Mouse (Mus musculus): ENCODE results near the gene Brd3. TPM values are rescaled to one million over a fixed set of nuclear protein-coding genes. Genes with fewer than 3 reads are reported as not detected.

Brd3 gene
- total RNA-seq, 2 experiments from 2014 or later = 67.1 to 77.0 TPM

DNA sequence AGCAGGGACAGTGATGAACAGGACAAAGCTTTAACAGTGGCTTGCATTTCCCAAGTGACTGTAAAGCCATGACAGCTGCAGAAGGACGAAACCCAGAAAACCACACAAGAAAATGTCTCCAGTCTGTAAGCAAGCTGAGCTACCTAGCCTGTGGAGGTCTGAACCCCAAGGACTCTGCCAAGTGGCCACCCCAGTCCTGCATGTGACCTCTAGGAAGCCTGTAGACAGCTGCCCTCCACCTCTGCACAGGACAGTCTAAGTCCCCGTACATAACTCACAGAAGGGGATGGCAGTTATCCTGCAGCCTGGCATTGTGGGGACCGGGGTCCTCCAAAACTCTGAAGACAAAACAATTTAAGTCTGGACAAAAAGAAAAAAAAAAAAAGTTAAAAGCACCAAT, 61.6 kb downstream of the Brd3 start:
- intact Hi-C loops (cut with DNase I) = no loop called here

DNA sequence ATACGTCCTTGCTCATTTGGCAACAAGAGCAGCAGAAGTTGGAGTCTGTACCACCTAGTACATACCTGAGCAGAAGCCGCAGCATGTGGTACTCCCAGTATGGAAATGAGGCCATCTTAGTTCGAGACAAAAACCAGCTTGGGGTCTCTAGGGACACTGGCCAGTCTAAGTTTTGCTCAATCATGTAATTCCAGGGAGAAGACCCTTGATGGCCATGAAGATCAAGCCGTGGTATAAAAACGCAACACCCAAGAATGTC, 64.1 kb downstream of the Brd3 start:
- DNase-seq (ENCODE audit: extremely low spot score in 1 of 2, low spot score in 2 of 2) = no peak
- intact Hi-C loops (cut with DNase I) = no loop called here

More for the DNA sequence above, 61.6 kb downstream of the Brd3 start:
- DNase-seq (ENCODE audit: extremely low spot score in 1 of 2, low spot score in 2 of 2) = no peak

DNA sequence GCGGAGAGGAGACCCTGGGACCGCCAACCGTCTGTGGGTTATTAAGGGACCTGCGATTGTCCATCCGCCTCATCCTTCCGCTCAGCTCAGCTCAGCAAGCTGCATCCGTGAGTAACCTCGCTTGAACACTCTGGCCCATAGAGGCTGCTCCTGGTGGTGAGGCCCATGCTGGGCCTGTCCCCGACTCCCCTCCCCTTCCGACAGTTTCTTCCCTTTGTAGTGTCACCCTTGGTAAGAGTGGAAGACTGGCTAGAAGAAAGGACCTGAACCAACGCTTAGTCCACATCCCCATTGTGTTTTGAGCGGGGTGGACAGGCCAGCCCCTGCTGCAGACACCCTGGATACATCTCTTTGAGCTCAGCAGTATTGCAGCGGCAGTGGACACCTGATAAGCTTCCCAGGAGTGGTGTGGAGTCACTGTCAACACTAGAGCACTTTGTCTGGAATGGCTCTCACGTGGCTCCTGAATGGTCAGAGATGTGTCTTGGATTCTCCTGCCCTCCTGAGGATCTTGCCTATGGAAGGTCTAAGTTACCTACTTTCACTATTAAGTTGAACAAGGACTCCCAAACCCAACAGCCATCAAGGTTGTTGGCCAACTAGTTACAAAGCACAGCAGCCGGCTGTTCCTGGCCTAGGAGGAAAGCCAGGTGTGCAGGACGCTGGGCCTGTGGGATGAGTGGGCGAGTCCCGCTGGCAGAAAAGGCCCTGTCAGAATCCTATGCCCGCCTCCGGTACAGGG, 64.6 kb downstream of the Brd3 start:
- intact Hi-C loops (cut with DNase I) = no loop called here
- DNase-seq (ENCODE audit: extremely low spot score in 1 of 2, low spot score in 2 of 2) = no peak

DNA sequence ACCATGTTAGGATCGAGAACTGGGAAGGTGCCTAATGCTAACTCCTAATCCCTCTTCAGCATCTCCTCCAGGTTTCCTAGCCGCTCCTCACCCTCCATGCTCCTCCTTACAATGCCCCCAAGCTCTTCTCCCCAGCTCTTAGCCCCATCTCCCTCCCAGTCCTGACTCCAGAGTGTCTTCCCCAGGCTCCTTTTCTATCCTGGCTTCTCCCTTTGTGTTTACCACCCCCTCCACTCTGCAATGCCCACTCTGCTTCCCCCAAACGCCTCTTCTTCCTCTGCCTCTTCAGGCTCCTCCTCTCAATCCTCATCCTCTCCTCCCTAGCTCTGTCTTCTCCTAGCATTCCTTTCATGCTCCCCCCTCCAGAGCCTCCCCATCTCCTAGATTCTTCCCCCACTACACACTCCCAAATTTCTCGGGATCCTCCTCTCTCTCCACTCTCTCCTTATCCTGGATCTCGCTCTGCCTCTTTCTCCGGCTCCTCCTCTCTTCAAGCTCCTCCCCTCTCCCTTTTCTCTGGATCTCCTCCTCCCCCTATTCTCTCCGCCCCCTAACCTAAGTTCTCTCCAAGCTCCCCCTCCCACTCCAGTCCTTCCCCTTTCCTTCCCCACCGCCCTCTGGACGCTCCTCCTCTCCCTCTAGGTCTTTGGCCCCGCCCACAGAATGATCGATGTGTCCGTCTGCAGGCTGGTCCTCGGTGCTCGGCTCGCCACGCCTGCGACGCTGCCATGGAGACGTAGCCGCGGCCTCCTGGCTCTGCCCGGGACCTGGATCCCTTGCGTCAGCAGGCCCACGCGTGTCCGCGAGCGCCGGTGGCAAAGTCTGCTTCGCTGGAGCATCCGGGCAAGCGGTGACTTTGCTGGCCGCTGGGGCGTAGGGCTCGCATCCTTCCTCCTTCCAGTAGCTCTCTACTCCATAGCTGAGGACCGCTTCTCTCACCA, 65.4 kb downstream of the Brd3 start, which contains the start of gene Brd3os:
Brd3os (plus strand) TSS at position 558 of the 941 bp plus-strand sequence.
- DNase-seq (ENCODE audit: extremely low spot score in 1 of 2, low spot score in 2 of 2) = peak; percentile 95 to 98
- intact Hi-C loops (cut with DNase I) = no loop called here

DNA sequence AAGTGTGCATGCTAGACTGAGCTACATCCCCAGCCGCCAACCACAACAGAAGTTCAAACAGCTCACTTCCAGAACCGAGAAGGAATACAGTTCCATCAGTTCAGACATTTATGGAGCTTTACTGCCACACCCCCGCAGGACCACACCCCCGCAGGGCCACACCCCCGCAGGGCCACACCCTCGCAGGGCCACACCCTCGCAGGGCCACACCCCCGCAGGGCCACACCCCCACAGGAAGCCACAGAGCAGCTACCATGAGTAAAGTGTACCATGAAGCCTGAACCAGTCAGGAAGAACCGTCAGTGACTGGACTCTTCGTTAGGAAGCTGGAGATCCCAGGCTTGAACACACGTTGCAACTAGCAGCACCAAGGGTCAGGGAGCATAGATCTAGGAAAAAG, 69.2 kb downstream of the Brd3 start:
- intact Hi-C loops (cut with DNase I) = no loop called here
- no peak for DNase-seq (ENCODE audit: extremely low spot score in 1 of 2, low spot score in 2 of 2)

DNA sequence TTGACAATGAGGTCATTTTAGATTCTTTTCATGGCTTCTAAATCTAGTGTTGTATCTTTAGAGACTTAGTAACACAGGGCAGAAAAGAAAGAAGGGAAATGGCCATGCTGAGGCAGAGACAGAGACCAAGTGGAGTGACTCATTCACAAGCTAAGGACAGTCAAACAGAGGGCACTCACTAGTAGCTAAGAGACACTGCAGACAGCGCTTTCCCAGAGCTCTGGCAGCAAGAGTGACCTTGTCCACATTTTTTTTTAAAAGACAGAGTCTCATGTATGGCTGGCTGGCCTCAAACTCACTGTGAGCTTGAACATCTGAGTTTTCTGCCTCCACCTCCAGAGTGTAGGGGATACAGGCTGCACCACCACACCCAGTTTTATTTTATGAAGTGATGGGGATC, 69.6 kb downstream of the Brd3 start:
- intact Hi-C loops (cut with DNase I) = no loop called here
- DNase-seq (ENCODE audit: extremely low spot score in 1 of 2, low spot score in 2 of 2) = no peak

DNA sequence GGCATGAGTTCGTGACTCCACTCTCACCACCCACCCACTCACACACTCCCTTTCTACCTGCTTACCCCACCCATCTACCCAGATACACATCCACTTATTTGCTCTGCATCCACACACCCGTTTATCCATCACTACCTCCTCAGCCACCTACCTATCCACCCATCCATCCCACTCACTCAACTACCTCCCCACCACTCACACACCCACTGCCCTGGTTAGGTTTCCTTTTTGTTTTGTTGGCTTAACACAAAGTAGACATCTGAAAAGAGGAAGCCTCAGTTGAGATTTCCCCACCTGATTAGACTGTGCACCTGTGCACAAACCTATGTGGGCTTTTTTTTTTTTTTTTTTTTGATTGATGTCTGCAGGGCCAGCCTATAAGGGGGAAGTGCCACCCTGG, 74.9 kb downstream of the Brd3 start:
- no peak for DNase-seq (ENCODE audit: extremely low spot score in 1 of 2, low spot score in 2 of 2)

DNA sequence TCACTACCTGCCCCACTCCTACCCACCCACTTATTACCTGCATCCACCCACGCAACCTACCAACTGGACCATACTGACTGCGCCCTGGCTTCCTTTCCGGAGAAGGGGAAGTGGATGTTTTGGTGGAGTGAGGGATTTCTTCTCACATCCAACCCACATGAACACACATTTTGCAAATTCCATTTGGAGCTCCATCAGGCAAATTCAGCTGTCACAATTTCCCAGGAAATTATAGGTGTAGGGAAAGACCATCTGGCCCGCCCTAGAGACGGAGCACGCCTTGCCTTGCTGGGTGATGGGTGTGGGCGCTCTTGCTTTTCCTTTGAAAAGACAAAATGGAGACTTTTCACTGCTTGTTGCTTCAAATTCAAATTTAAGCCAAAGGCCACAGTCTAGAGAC, 76.8 kb downstream of the Brd3 start:
- peak; percentile 58 to 70 for DNase-seq (ENCODE audit: extremely low spot score in 1 of 2, low spot score in 2 of 2)
- intact Hi-C loops (cut with DNase I) = no loop called here

More for the DNA sequence above, 74.9 kb downstream of the Brd3 start:
- intact Hi-C loops (cut with DNase I) = no loop called here

DNA sequence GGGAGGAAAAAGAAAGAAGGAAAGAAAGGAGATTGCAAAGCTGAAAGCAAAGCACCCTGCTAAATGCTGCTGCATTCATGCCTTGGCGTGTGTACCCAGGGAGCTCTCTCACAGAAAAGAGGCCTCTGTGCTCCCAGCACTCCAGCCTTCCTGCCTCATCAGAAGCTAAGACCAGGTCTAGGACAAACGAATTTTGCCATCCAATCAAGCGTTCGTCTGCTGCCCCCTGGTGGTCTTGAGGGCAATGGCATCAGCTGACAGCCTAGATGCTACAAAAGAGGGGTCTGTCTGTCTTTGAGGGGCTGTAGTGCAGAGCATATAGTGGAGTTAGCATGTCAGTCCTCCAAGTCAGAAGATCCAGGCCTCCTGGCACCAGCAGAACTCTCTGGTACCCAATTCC, 79.4 kb downstream of the Brd3 start:
- peak; percentile 84 to 87 for DNase-seq (ENCODE audit: extremely low spot score in 1 of 2, low spot score in 2 of 2)
- intact Hi-C loops (cut with DNase I) = no loop called here

DNA sequence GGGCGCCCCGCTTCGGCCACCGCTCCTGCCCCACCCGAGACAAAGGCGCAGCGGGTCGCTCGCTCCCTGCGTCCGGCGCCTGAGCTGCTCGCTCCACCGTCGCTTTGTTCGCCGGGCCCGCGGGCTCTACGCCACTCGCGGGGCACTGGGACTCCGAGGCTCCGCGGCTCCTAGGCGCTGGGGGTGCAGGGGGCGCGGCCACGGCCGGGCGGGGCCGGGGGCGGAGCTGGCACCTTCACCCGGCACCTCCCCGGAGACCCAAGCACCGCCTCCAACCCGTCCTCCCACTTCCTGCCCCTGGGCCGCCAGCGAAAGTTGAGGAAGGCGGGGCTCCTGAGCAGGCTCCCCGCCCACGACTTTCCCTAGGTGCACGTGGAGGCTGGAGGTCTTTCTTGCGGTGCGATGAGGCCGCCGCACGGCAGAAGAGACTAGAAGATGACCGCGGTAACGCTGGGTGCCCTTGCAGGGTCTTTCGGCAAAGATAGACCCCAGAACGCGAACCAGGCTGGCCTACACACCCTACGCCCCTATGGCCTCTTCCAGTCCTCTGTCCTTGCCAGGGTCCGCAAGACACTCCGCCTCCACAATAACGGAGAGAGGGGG, 80.5 kb downstream of the Brd3 start, which contains the start of gene Vav2:
Vav2 (minus strand) TSS at position 179 of the 603 bp plus-strand sequence.
- intact Hi-C loops (cut with DNase I) = loop anchor here (1.0 kb wide), 1 partner anchor 138 kb away; no protein-coding TSS in a partner anchor
- peak; percentile 72 to 94 for DNase-seq (ENCODE audit: extremely low spot score in 1 of 2, low spot score in 2 of 2)

DNA sequence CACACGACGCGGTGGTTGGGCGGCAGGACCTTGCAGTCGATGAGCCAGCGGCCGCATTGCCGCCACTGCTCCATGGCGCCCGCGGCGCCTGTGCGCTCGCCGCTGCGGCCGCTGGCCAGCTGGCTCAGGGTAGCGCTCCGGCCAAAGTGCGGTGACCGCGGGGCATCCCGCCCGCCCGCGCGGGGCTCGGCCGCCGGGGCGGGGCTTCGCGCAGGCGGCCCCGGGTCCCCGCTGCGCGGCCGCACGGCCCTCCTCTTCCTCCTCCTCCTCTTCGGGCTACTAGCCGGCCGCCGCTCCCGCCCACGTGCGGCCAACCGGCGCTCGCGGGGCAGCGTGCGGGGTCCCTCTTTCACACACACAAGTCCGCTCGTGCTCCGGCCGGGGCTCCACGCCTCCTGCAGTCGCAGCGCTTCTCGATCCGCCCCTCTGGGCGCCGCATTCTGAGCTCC, 81.0 kb downstream of the Brd3 start:
- DNase-seq (ENCODE audit: extremely low spot score in 1 of 2, low spot score in 2 of 2) = no peak
- intact Hi-C loops (cut with DNase I) = no loop called here

DNA sequence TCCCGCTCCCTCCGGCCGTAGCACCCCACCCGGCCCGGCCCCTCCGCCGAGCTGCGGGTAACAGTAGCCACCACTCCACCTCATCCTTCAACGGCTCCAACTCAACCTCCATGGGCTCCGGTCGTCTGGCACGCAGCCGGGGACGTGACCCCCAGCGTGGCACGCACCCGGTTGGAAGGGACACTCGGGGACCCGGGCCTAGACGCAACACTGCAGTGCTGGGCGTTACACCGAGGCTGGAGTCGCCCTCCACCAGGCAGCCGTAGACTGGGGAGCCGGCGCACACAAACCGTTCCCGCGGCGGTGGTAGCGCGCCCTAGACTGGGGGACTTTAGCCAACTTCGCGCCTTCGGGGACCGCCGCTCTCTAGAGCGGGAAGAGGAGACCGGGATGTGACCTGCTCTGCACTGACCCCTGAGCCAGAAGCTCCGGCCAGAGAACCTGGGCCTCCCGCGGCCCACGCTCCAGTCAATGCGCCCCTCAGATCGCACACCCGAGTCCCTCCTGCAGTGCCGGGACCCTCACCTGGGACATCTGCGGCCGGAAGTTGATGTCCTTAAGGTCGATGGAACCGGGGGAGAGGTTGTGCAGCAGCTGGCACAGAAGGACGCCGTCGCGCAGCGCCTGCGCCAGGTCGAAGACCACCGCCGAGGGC, 81.6 kb downstream of the Brd3 start:
- DNase-seq (ENCODE audit: extremely low spot score in 1 of 2, low spot score in 2 of 2) = peak in 1 of 2 experiments; percentile 65
- intact Hi-C loops (cut with DNase I) = no loop called here

DNA sequence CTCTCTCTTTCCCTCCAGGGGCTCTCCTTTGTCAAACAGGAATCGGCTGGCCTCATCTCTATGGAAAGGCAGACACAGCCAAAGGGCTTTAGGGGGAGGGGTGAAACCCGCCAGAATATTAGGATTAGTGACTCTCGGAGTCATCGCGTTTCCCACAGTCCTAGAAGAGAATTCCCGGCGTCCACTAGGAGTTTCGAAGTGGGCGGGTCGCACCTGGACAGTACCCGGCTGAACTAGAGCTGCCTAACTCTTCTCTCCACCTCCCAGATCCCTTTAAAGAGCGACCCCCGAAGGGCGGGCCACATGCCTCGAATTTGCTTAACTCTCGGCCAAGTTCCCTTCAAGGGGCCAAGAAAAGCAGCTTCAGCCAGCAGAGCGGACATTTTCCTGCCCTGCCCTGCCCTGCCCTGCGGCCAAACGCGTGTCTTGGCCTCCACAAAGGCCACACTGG, 82.3 kb downstream of the Brd3 start:
- DNase-seq (ENCODE audit: extremely low spot score in 1 of 2, low spot score in 2 of 2) = peak in 1 of 2 experiments; percentile 40
- intact Hi-C loops (cut with DNase I) = no loop called here

DNA sequence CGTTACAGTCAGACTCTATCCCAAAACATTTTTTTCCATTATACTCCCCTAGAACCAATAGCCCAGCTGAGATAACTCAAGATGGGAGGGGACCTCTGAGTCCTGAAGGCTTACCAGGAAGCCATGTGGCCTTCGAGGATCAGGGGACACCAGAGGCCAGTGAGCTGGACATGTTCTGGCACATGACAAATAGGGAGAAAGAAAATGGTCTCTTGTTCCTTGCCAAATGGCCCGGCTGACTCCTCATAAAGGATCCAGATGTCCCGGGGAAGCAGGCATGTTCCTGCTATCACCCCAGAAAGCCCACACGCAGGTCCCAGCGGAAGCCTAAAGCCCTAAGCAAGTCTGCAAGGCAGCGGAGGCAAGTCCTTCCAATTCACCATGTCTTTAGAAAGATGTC, 83.9 kb downstream of the Brd3 start:
- no peak for DNase-seq (ENCODE audit: extremely low spot score in 1 of 2, low spot score in 2 of 2)
- intact Hi-C loops (cut with DNase I) = no loop called here

DNA sequence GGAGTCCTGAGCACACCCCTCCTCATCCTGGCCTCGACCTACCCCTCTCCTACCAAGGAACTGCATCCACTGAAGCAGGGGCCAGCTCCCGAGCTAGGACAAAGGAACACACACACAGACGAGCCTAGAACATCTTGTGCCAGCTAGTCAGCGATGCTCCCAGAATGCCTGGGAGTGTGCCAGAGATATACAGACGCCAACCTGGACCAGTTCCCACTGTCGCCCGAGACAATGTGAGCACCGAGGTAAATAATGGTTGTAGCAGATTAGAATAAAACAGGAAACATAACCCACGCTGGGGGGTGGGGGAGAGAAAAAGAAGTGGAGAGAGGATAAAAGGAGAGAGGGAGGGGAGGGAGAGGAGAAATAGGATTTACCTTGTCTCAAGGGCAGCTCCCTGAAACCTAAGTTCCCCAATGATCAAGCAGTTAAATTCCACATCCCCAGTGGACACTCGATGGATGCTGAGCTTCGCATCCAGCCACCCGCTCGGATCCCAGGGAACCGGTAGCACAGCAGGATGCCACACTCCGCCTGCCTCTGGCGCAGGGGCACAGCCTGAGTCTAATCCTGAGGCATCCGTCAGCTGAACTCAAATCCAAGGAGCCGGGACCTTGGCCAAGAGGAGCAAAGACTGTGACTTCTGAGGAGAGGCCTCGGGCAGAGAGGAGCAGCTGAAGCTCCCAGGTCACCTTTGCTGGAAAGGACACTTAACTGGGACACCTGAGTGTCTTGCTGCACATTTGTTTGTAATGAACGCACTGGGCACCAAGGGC, 86.0 kb downstream of the Brd3 start:
- intact Hi-C loops (cut with DNase I) = no loop called here
- DNase-seq (ENCODE audit: extremely low spot score in 1 of 2, low spot score in 2 of 2) = peak in 1 of 2 experiments; percentile 68

DNA sequence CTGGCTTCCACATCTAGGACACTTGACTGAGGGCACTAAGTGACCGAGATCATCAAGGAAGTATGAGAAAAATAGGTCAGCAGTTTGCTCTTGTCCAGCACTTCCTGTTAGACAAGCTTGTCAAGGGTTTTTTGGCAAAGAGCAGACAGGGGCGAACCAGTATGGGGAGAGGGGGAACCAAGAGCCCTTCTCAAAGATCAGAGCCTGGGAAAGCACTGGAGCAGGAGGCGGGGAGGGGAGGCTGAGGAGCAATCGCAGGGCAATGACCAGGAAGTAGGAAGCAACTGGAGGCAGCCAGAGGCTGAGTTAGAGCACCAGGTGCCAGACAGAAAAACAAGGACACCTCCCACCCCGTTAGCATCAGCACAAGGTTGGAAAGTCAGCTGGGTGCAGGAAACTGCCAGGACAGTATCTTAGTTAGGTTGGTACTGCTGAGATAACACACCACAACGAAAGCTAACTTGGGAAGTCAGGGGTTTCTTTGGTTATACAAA, 88.8 kb downstream of the Brd3 start:
- intact Hi-C loops (cut with DNase I) = no loop called here
- DNase-seq (ENCODE audit: extremely low spot score in 1 of 2, low spot score in 2 of 2) = no peak

DNA sequence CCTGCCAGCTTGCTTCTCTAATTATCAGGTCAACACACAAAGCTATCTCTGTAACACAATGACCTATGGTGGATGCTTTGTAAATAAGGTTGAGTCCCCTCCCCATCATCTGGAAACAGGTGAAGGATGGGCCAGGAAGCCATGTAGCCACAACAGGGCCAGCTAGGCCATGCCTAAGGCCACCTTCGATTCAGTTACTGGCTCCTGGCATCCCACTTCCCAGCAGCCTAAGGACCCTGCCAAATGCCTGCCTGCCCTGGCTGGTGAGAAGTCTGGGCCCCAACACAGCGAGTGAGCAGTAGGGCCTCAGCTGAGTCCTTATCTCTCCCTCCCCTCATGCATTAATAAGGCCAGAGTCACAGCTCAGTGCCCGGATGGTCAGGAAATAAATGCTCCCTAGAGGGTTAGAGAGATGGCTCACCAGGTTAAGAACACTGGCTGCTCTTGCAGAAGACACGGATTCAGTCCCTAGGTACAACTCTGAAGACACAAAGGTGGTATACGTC, 89.8 kb downstream of the Brd3 start:
- DNase-seq (ENCODE audit: extremely low spot score in 1 of 2, low spot score in 2 of 2) = no peak
- intact Hi-C loops (cut with DNase I) = no loop called here

DNA sequence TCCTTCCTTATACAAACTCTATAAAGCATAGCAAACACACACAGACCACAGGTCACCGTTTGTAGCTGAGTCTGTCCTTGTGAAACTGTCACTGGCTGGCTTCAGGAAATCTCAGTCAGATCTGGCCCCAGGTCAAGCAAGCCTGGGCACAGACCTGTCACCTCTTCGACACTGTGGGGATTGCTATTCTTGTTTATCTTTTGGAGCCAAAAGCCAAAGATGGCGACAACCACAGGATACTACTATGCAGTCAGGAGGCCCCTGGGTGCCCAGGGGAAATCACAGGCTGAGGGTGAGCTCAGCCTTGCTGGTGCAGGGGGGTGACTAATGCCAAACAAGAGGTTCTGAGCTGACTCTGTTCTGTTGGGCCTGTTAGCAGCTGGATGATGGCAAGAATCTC, 91.0 kb downstream of the Brd3 start:
- intact Hi-C loops (cut with DNase I) = no loop called here
- no peak for DNase-seq (ENCODE audit: extremely low spot score in 1 of 2, low spot score in 2 of 2)

Measured in left cerebral cortex, postnatal 10 days (tissue).